Mouse (Mus musculus): ENCODE data around the gene H2-Ab1. TPM values are rescaled to one million over a fixed set of nuclear protein-coding genes. Genes with fewer than 3 reads are reported as not detected.

H2-Ab1 gene
- polyA plus RNA-seq, 1 experiment from 2014 or later, result 28.5 TPM

GRCm38 (mm10) chr17:34249361-34249760 lies 8.1 kb upstream of the H2-Ab1 start:
- ATAC-seq, result no peak
- WGBS, result 36% methylated on average over 3 of the region's 3 CpGs
- H3K4me1 ChIP-seq (ENCODE audit: control insufficient read depth, insufficient read depth, low read length), result no peaks in the 10 kb centered on the region
- no peak overlapping the region for H3K27ac ChIP-seq (ENCODE audit: low read length)
- no peaks in the 10 kb centered on the region; the same call in 1 of the 2 replicates for H3K27me3 ChIP-seq (replicated peaks; ENCODE audit: control insufficient read depth, insufficient read depth, low read length)
- no peak overlapping the region for H3K4me3 ChIP-seq (ENCODE audit: low read length)
- no peaks in the 10 kb centered on the region for H3K9me3 ChIP-seq (ENCODE audit: control insufficient read depth, low read length)
- no peaks in the 10 kb centered on the region for H3K36me3 ChIP-seq (ENCODE audit: control insufficient read depth, insufficient read depth, low read length)
- H3K9ac ChIP-seq (ENCODE audit: low read depth, low read length), result no peak overlapping the region
- no peak overlapping the region for H3K4me2 ChIP-seq (ENCODE audit: low read depth, low read length)

- ATAC-seq, result no peak
- Histone ChIP-seq H3K27me3 (replicated peaks; ENCODE audit: control insufficient read depth, insufficient read depth, low read length) (no peaks in the 10 kb centered on the region; the same call in 1 of the 2 replicates), H3K36me3 (ENCODE audit: control insufficient read depth, insufficient read depth, low read length) (no peaks in the 10 kb centered on the region), H3K4me1 (ENCODE audit: control insufficient read depth, insufficient read depth, low read length) (no peaks in the 10 kb centered on the region), H3K9me3 (ENCODE audit: control insufficient read depth, low read length) (no peaks in the 10 kb centered on the region), H3K27ac (ENCODE audit: low read length) (no peak overlapping the region), H3K9ac (ENCODE audit: low read depth, low read length) (no peak overlapping the region), H3K4me3 (ENCODE audit: low read length) (no peak overlapping the region), H3K4me2 (ENCODE audit: low read depth, low read length) (no peak overlapping the region)
- WGBS, result 14% methylated on average over 4 of the region's 4 CpGs
Observed at GRCm38 (mm10) chr17:34249878-34250277, 7.6 kb upstream of the H2-Ab1 start.

- 51% methylated on average over 4 of the region's 4 CpGs for WGBS
- no peaks in the 10 kb centered on the region for H3K9me3 ChIP-seq (ENCODE audit: control insufficient read depth, low read length)
- peaks cover 2% of the 10 kb centered on the region; the same call in 1 of the 2 replicates for H3K27me3 ChIP-seq (replicated peaks; ENCODE audit: control insufficient read depth, insufficient read depth, low read length)
- no peak overlapping the region for H3K9ac ChIP-seq (ENCODE audit: low read depth, low read length)
- no peaks in the 10 kb centered on the region for H3K4me1 ChIP-seq (ENCODE audit: control insufficient read depth, insufficient read depth, low read length)
- no peak overlapping the region for H3K27ac ChIP-seq (ENCODE audit: low read length)
- no peak for ATAC-seq
- no peak overlapping the region for H3K4me2 ChIP-seq (ENCODE audit: low read depth, low read length)
- H3K36me3 ChIP-seq (ENCODE audit: control insufficient read depth, insufficient read depth, low read length), result no peaks in the 10 kb centered on the region
- no peak overlapping the region for H3K4me3 ChIP-seq (ENCODE audit: low read length)
Observed at GRCm38 (mm10) chr17:34251666-34252065, 5.8 kb upstream of the H2-Ab1 start.

GRCm38 (mm10) chr17:34256501-34256900 lies 988 bp upstream of the H2-Ab1 start:
- no peak overlapping the region for H3K9ac ChIP-seq (ENCODE audit: low read depth, low read length)
- no peak overlapping the region for H3K4me3 ChIP-seq (ENCODE audit: low read length)
- H3K27me3 ChIP-seq (replicated peaks; ENCODE audit: control insufficient read depth, insufficient read depth, low read length), result 0 out of 2 replicates have a peak, but pooled peaks cover 8% of the 10 kb centered on the region
- no peak for ATAC-seq
- no peak overlapping the region for H3K4me2 ChIP-seq (ENCODE audit: low read depth, low read length)
- WGBS, result 78% methylated on average over 5 of the region's 5 CpGs
- H3K36me3 ChIP-seq (ENCODE audit: control insufficient read depth, insufficient read depth, low read length), result no peaks in the 10 kb centered on the region
- H3K9me3 ChIP-seq (ENCODE audit: control insufficient read depth, low read length), result no peaks in the 10 kb centered on the region
- H3K4me1 ChIP-seq (ENCODE audit: control insufficient read depth, insufficient read depth, low read length), result no peaks in the 10 kb centered on the region
- no peak overlapping the region for H3K27ac ChIP-seq (ENCODE audit: low read length)

- H3K9me3 ChIP-seq (ENCODE audit: control insufficient read depth, low read length), result no peaks in the 10 kb centered on the region
- no peak overlapping the region for H3K27ac ChIP-seq (ENCODE audit: low read length)
- peaks cover 8% of the 10 kb centered on the region; the same call in 1 of the 2 replicates for H3K4me1 ChIP-seq (ENCODE audit: control insufficient read depth, insufficient read depth, low read length)
- H3K36me3 ChIP-seq (ENCODE audit: control insufficient read depth, insufficient read depth, low read length), result no peaks in the 10 kb centered on the region
- WGBS, result 39% methylated on average over 5 of the region's 5 CpGs
- H3K9ac ChIP-seq (ENCODE audit: low read depth, low read length), result no peak overlapping the region
- no peak for ATAC-seq
- H3K4me3 ChIP-seq (ENCODE audit: low read length), result no peak overlapping the region
- peaks cover 21% of the 10 kb centered on the region; the same call in 1 of the 2 replicates for H3K27me3 ChIP-seq (replicated peaks; ENCODE audit: control insufficient read depth, insufficient read depth, low read length)
- no peak overlapping the region for H3K4me2 ChIP-seq (ENCODE audit: low read depth, low read length)
Observed at GRCm38 (mm10) chr17:34260551-34260950, 3.1 kb downstream of the H2-Ab1 start.

GRCm38 (mm10) chr17:34261502-34261901 lies 4.0 kb downstream of the H2-Ab1 start:
- peaks cover 8% of the 10 kb centered on the region; the same call in 1 of the 2 replicates for H3K4me1 ChIP-seq (ENCODE audit: control insufficient read depth, insufficient read depth, low read length)
- H3K4me2 ChIP-seq (ENCODE audit: low read depth, low read length), result no peak overlapping the region
- no peak overlapping the region for H3K9ac ChIP-seq (ENCODE audit: low read depth, low read length)
- H3K27me3 ChIP-seq (replicated peaks; ENCODE audit: control insufficient read depth, insufficient read depth, low read length), result peaks cover 19% of the 10 kb centered on the region; the same call in 1 of the 2 replicates
- WGBS, result 30% methylated on average over 4 of the region's 4 CpGs
- H3K36me3 ChIP-seq (ENCODE audit: control insufficient read depth, insufficient read depth, low read length), result no peaks in the 10 kb centered on the region
- no peaks in the 10 kb centered on the region for H3K9me3 ChIP-seq (ENCODE audit: control insufficient read depth, low read length)
- ATAC-seq, result peak; percentile 58
- H3K4me3 ChIP-seq (ENCODE audit: low read length), result no peak overlapping the region
- no peak overlapping the region for H3K27ac ChIP-seq (ENCODE audit: low read length)

GRCm38 (mm10) chr17:34263068-34263467 lies 5.6 kb downstream of the H2-Ab1 start:
- H3K27ac ChIP-seq (ENCODE audit: low read length), result no peak overlapping the region
- 2% methylated on average over 8 of the region's 8 CpGs for WGBS
- H3K9ac ChIP-seq (ENCODE audit: low read depth, low read length), result peak overlapping the region; percentile 57; the same call in 1 of the 2 replicates
- H3K4me2 ChIP-seq (ENCODE audit: low read depth, low read length), result peak overlapping the region; percentile 91
- H3K9me3 ChIP-seq (ENCODE audit: control insufficient read depth, low read length), result no peaks in the 10 kb centered on the region
- H3K4me3 ChIP-seq (ENCODE audit: low read length), result peak overlapping the region; percentile 55
- peaks cover 8% of the 10 kb centered on the region; the same call in 1 of the 2 replicates for H3K4me1 ChIP-seq (ENCODE audit: control insufficient read depth, insufficient read depth, low read length)
- ATAC-seq, result peak; percentile 81
- peaks cover 19% of the 10 kb centered on the region; the same call in 1 of the 2 replicates for H3K27me3 ChIP-seq (replicated peaks; ENCODE audit: control insufficient read depth, insufficient read depth, low read length)
- no peaks in the 10 kb centered on the region for H3K36me3 ChIP-seq (ENCODE audit: control insufficient read depth, insufficient read depth, low read length)

GRCm38 (mm10) chr17:34263811-34264371 lies 6.4 kb downstream of the H2-Ab1 start:
- H3K27me3 ChIP-seq (replicated peaks; ENCODE audit: control insufficient read depth, insufficient read depth, low read length), result peaks cover 15% of the 10 kb centered on the region; the same call in 1 of the 2 replicates
- peak overlapping the region; percentile 55 for H3K4me3 ChIP-seq (ENCODE audit: low read length)
- H3K9me3 ChIP-seq (ENCODE audit: control insufficient read depth, low read length), result no peaks in the 10 kb centered on the region
- no peaks in the 10 kb centered on the region for H3K36me3 ChIP-seq (ENCODE audit: control insufficient read depth, insufficient read depth, low read length)
- ATAC-seq, result no peak
- H3K27ac ChIP-seq (ENCODE audit: low read length), result no peak overlapping the region
- H3K9ac ChIP-seq (ENCODE audit: low read depth, low read length), result peak overlapping the region; percentile 57; the same call in 1 of the 2 replicates
- 8% methylated on average over 14 of the region's 14 CpGs for WGBS
- H3K4me2 ChIP-seq (ENCODE audit: low read depth, low read length), result peak overlapping the region; percentile 91
- peaks cover 8% of the 10 kb centered on the region; the same call in 1 of the 2 replicates for H3K4me1 ChIP-seq (ENCODE audit: control insufficient read depth, insufficient read depth, low read length)

- WGBS, result 2% methylated on average over 87 of the region's 93 CpGs
- Histone ChIP-seq H3K4me1 (ENCODE audit: control insufficient read depth, insufficient read depth, low read length) (peaks cover 8% of the 10 kb centered on the region; the same call in 1 of the 2 replicates), H3K27me3 (replicated peaks; ENCODE audit: control insufficient read depth, insufficient read depth, low read length) (peaks cover 13% of the 10 kb centered on the region; the same call in 1 of the 2 replicates), H3K36me3 (ENCODE audit: control insufficient read depth, insufficient read depth, low read length) (no peaks in the 10 kb centered on the region), H3K4me3 (ENCODE audit: low read length) (peak overlapping the region; percentile 55), H3K4me2 (ENCODE audit: low read depth, low read length) (peak overlapping the region; percentile 91), H3K9me3 (ENCODE audit: control insufficient read depth, low read length) (no peaks in the 10 kb centered on the region), H3K9ac (ENCODE audit: low read depth, low read length) (peak overlapping the region; percentile 71), H3K27ac (ENCODE audit: low read length) (no peak overlapping the region)
- peak; percentile 37 for ATAC-seq
Observed at GRCm38 (mm10) chr17:34264452-34265351, 7.2 kb downstream of the H2-Ab1 start.
